Mouse (Mus musculus) c-Kit-positive CD71-negative TER-119-negative erythroid progenitor cells, embryonic 14.5 days (primary cell): Measurements from ENCODE around the gene Ttll7.

Experiments used
- DNase-seq: peaks from one replicate; pipeline ENCODE4 v3.0.0-alpha.2; 2013; ENCODE audit warnings: low read depth

Ttll7 gene

DNA sequence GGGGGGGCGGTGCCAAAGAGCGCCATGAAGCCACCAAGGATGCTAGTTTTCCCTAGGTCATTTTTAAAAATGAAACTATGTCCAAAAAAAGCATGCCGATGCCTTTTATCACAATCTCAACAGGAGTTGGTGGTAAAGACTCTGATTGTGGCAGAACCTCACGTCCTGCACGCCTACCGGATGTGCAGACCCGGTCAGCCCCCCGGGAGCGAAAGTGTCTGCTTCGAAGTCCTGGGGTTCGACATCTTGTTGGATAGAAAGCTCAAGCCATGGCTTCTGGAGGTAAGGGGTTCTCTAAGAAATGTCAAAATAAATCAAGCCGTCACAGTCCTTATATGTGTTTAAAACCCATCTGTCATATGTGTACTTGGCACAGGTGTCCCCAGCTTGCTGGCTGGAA lies 60.9 kb downstream of the Ttll7 start:
- no peak for DNase-seq

DNA sequence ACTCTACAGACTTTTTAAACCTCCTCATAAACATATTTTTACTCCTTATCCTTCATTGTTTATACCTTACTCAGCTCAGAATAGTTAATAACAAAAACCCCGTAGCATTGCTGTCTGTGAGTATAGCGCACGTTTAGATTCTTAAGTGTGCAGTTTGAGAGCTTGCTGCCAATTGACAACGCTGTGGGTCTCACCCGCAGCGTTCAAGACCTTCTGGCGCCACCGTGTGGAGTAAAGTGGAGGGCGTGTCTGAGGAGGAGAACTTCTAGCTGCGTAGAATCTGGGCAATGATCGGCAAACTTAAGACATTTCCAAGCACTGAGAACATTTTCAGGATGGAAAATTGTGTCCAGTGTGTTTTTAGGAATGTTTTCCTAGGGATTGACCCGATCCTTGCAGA lies 62.6 kb downstream of the Ttll7 start:
- peak; percentile 63 for DNase-seq

DNA sequence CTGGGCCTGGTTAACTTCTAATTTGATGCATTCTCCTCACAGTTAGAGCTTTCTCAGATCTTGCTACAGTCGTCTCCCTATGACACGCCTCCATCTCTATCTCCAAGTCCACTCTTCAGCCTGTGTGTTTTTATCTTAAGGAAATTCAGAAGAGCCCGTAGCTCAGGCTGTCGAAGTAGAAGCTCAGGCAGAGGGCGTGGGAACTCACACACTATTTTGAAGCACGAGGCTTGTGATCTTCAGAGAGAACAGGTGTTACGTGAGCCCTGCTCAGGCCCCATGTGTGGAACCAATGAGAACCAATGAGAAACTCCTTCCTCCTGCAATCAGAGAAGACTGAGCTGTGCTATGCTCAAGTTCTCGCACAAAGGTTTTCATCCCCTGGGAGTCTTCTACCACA lies 65.7 kb downstream of the Ttll7 start:
- DNase-seq, result no peak

DNA sequence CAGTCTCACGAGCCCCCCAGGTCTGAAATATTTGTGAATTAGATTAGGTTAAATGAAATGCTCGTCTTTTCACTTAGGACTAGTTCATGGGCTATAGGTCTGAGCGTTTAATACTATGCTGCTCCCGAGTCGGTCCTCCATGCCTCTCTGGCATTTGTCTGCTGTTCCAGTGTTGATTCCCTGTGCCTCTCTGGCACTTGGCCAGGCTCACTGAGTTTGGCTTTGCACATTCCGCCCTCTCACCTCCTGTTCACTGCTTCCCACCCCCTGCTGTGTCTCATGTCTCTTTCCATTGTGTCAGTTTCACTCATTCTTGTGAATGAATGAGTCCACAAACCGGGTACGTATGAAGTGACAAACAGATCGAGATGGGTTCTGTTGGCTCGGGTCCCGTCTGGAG lies 66.2 kb downstream of the Ttll7 start:
- no peak for DNase-seq

DNA sequence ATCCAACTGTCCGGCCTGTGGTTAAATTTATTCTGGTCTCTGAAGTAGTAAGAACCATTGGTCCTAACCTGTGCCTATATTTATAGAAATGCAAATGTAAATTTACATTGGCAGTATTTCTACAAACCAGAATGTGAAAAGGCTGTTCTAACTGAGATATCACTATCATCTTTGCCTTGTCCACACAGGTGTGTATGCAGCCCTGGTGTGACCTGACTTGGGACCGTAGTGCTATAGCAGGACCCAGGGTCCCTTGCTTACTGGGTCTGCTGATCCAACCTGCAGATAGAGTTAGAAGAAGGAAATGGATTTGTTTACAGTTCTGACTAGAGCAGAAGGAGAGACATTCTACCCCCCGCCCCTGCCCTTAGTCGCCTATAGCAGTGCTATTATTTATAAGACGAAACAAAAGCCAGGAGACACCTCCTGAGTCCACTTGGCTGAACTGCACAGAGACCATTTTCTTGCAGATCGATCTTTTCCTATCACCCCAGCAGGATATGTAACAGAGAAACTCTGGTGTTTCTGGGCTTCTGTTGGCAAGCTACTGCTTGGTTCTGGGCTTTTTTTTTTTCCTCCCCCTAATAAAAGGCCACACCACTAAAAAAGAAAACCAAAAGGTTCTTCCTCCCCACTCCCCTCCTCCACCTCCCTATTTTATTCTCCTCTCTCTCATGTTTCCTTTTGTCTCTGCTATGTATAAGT lies 75.3 kb downstream of the Ttll7 start:
- DNase-seq, result no peak

DNA sequence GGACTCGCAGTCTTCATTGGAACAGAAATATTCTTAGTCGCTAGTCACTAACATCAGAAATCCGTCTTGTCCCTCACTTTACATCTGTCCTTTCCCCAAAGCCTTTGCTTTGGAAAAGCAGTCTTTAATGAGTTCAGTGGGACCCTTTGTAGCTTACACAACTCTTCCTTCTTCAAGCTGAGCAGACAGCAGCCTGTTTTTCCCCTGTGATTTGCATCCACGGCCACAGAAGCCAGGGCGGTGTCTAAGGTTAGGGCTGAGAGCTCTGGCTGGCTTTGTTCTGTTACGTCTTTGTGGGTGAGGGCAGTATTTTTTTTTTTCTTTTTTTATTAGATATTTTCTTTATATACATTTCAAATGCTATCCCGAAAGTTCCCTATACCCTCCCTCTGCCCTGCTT lies 76.0 kb downstream of the Ttll7 start:
- no peak for DNase-seq

DNA sequence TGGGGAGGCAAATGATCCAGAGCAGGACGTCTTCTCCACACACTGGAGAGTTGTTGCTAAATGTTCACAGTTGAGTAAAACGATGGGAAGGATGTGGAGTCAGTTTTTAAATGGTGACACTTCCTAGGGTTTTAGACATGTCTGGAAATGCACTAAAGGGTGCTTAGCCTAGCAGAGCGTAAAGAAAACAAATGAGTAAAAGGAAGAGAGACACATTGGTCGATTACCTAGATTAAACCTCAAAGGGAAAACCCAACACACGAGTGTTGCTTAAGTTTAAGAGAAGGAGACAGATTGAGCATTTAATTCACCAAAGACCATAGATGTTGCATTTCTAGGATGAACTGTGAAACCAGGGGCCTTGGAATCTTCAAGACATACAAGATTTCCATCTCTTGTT lies 76.8 kb downstream of the Ttll7 start:
- no peak for DNase-seq

DNA sequence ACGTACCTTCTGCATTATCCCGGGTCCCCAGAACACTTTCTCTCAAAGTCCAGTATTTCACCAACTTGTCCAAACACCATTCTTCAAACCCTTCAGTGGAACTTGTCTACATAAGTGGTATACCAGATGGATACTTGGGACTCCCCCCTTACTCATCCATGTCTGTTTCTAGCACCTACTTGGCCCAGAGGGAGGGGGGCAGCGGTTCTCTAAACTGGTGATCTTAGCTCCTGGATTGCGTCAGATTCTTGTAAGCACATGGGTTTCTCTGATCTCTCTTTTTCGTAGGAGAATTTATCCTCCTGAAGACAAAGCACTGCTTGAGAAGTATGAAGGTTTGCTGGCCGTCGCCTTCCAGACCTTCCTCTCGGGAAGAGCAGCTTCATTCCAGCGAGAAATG lies 79.0 kb downstream of the Ttll7 start:
- DNase-seq, result no peak

DNA sequence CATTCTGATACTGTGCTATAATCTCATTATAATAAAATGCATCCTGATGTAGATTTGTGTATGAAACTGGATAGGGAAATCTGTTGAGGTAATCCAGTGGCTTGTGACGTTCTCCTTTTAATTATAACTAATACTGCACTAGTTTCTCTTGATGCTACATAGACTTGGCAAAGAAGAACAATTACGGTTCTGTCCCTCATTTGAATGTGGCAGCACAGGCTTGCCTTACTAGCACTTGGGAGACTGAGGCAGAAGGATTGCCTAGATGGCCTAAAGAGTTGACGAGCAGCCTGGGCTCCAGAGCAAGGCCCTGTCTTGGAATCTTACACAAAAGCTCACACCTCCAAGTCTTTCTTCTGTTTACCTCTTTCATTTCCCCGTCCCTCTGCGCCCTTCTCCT lies 80.3 kb downstream of the Ttll7 start:
- no peak for DNase-seq

DNA sequence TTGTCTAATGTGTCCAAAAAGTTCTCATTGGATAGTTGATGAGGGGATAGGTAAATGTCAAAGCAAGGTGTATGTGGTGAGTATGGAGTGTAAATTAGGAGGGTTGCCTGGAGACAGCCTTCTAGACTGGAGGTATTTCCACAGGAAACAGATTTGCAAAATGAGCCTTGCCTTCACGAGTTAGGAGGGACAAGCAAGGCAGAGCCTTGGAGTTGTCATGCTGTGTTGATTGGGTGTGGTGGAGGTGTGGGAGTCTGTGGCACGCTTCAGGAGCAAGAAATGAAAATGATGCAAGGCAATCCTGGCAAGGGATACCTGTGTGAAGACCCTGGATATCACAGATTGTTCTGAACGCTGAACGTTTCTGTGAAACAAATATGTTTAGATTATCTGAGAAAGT lies 84.7 kb downstream of the Ttll7 start:
- DNase-seq, result no peak

DNA sequence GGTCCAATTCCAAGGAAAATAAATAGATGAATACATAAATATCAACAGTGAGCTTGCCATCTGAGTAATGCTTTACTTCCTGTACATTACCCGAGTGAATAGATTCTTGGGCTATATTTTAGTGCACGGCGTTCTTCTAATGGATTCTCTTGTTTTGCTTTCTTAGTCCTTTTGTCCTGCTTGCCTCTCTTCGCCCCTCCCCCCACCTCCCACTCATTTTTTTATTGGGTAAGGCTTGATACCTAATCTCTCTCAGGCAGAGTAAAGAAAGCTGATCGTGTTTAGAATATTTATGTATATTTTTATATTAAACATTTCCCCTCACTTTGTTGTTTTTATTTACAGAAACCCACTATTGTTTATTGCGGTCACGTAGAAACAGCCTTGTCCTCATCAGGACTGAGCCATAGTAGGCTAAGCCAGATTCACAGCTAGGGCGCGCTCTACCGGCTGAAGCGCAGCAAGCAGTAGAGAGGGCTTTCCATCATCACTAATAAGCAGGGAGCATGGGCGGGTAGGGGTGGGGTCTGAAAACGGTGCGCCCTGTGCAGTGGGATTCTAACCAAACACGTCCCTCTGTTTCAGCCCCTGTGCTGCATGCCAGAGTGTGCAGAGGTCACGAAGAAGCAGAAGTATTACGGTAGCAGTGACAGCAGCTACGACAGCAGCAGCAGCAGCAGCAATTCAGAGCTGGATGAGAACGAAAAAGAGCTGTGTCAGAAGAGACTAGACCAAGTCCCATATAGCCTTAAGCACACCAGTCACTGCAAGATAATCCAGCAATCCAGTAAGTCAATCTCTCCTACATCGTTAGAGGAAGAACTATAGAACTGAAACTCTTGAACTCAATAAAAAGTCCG lies 87.5 kb downstream of the Ttll7 start:
- DNase-seq, result no peak

DNA sequence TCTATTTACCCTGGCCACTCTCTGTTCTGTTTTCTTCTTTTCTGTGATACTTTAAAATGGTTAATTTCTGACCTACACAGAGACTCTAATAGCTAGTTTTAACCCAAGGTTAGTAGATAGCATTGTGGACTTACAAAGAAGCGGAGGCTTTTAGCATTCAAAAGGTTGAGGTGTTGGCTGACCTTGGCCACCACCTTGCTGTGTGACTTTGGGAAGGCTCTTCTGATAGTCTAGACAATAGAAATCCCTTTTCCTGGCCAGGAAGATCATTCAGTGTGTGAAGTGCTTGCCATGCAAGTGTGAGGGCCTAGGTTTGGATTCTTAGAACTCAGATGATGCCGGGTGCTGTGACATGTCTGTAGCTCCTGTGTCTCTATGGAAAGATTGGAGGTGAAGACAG lies 90.9 kb downstream of the Ttll7 start:
- no peak for DNase-seq

DNA sequence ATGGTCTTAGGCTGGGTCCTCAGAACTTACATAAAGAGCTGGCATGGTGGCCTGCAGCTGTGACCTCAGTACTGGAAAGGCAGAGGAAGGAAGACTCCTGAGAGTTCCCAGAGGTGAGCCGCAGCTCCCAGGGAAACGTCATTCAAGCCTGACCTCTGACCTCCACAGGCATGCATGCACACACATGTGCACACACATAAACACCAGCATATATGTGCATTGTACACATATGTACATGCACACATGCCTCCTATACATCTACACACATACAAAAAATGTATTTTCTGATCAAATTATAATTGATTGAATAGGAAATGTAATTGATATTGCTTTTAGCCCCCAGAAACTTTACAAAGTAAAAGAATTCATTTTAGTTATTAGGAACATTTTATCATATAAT lies 93.2 kb downstream of the Ttll7 start:
- DNase-seq, result no peak

DNA sequence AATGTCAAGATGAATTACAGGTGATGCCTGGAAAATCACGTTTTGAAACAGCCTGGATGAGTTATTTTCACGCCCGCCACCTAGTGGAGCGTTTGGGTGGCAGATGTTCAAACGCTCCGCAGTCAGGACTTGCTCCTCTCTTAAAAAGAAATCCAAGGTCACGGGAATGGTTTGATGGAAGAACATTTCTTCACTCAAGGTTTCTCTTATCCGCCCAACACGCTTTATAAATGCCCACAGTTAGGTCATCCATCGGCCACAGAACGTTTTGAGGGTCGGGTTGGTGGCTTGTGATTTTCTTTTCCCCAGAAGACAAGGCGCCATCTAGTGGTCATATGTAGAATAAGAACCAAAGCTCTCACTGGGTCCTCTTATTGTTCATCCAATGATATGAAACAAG lies 93.7 kb downstream of the Ttll7 start:
- DNase-seq, result peak; percentile 52

DNA sequence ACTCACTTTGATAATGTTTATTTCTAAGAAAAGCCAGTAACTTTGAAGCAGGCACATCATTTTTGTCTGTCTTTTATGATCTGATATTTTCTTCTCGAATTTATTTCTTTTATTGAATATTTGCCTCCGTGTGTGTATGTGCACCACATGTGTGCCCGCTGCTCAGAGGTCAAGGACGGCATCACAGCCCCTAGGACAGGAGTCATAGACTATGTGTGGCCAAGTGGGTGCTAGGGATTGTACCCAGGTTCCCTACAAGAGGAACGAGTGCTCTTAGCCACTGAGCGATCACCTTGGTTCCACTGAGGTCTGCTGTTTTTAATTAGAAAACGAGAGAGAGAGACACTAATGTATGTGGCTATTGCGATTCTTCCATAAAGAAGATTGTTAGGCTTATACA lies 94.5 kb downstream of the Ttll7 start:
- no peak for DNase-seq

DNA sequence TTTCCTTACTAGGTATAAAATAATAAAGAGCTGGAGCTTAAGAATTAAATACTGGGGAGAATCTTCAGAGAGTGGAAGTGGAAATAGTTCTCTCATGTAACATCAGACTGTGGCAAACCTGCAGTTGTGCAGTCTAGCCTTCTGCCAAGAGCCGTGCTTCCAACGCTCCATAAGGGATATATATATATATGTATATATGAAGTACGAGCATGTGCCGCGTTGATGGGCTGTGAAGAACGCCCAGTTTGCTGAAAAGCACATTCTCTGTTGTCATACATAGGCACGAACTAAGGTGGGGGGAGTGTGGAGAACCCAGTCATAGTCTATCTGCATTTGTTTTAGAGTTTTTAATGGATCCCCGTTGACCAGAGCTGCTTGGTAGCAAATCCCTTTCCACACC lies 104.6 kb downstream of the Ttll7 start:
- no peak for DNase-seq

DNA sequence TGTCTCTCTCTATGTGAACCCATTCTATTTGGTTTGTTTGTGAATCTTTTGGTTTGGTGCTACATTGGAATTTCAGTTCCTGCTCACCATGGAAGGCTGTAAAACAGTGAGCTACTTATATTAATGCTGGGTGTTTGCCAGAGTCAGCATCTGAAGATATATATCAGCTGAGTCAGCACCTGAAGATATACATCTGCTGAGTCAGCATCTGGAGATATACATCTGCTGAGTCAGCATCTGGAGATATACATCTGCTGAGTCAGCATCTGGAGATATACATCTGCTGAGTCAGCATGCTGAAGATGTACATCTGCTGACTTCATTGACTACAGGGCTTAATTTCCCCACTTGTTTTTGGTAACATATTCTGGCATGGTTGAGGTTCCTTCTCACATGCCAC lies 110.7 kb downstream of the Ttll7 start:
- no peak for DNase-seq

DNA sequence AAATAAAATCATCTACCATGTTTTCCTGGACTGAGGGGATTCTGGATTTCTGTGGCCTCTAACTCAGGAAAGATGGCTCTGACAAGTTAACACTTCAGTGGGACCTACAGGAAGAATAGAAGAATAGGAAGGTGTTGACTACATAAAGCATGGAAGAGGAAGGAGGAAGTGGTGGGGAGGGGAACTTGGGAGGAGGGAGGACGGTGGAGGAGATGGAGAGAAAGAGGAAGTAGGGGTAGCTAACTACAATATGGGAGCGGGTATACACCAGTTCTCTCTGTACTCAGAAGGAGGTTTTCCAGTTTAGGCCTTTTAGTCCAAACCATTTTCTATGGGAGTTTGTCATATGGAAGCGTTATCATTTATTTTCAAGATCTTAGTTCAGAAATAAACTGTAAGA lies 112.2 kb downstream of the Ttll7 start:
- no peak for DNase-seq

DNA sequence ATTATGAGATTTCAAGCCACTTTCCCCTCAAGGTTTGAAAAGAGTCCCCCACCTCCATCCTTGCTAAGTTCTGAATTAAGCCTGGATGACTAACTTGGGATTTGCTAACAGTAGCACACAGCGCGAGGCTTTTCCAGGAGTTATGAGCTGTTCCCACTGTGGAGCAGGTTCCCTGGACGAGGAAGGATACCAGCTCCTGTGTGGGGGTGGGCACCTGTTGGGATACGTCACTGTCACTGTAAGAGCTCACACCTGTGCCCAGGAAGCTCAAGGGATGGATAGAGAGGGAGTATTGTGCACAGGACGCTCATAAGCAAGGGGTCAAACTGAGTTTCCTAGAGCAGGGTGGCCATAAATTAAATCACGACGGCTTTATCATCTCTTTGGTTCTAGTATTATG lies 115.1 kb downstream of the Ttll7 start:
- DNase-seq, result no peak

DNA sequence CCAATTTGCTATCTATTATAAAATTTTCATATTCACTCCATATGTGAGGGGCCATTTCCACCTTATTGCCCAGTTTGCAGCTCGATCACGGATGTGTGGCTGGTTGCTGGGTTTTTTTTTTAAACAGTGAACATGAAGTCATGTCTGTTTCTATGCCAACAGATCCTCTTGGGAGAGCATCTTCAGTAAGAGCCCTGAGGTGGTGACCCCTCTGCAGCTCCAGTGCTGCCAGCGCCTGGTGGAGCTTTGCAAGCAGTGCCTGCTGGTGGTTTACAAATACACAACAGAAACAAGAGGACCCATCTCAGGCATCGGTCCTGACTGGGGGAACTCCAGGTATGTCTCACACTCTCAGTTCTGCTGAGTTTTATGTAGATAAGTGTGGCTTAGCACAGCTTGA lies 115.7 kb downstream of the Ttll7 start:
- no peak for DNase-seq

DNA sequence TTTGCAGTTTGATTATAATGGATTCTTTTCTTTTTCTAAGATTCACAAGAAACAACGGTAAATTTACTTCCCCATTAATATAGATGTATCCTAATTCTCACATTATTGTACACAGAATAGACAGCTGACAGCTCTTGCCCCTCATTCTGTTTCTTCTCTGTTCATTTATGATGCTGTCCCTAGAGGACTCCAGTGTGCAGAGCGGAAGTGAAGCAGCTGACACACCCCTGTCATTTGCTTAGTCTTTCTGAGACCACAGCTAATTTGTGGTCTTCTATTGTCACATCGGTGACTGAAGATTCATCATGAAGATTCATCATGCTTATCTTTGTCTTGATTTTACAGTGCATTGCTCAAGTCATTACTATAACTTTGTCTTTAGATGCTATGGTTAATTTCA lies 126.1 kb downstream of the Ttll7 start:
- no peak for DNase-seq

DNA sequence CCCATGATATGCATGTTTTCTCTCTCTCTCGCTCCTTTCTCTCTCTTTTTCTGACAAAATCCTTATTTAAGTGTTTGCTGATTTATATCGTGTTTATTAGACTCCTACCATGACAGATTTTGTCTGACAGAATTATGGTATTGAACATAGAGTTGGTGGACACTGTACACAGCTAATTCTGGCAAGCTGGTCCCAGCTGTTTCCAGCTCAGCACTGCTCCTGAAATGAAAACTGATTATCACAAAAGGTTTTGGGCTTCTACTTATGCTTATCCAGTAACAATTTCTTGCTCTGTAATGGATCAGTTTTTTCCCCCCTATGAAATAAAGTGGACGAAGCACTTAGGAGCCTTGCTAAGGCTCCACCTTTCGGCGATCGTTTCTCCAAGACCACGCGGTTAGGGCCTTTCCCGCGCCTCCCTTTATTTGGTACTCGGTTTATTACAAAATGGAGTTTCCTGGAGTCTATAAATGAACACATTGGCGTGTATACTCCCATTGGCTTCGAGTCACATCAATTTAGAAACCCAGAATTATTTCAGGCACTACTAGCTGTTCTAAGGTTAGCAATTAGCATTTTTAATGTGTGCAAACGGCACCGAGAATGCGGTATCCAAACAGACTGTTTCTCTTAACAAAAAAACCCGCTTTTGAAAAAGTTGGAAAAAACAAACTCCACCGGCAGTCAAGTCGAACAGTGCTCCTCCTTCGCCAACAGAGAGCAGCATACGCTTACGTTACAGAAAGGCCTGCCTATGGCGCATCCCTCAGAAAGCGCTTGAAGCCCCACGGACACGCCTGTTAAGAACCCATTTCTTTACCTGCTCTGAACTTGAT lies 141.9 kb downstream of the Ttll7 start:
- peak; percentile 13 for DNase-seq
